Mouse (Mus musculus): ENCODE data around the gene Pitpna. TPM values are rescaled to one million over a fixed set of nuclear protein-coding genes. Genes with fewer than 3 reads are reported as not detected.

The Pitpna gene
- polyA plus RNA-seq, 1 experiment = 185 TPM

GRCm38 (mm10) chr11:75653781-75654470 lies 66.0 kb downstream of the Pitpna start:
- WGBS = under 1% methylated on average over 45 of the region's 45 CpGs
- Histone ChIP-seq H3K4me1 (ENCODE audit: control insufficient read depth, insufficient read depth, insufficient read length, low read length) (peaks cover 40% of the 10 kb centered on the region), H3K27me3 (ENCODE audit: control insufficient read depth, insufficient read depth, low read length) (no peaks in the 10 kb centered on the region), H3K27ac (ENCODE audit: insufficient read depth, low read depth, low read length) (peak overlapping the region; percentile 87), H3K36me3 (ENCODE audit: control insufficient read depth, insufficient read depth, low read length) (peaks cover 6% of the 10 kb centered on the region; the same call in 1 of the 2 replicates), H3K4me3 (ENCODE audit: low read depth, low read length) (peak overlapping the region; percentile 68)
- TF ChIP-seq POLR2A (IDR thresholded peaks at IDR 0.05; ENCODE audit: low read depth, low read length) (no peak; the same call in 1 of the 2 replicates), CTCF (IDR thresholded peaks at IDR 0.05; ENCODE audit: extremely low read depth, insufficient read length, insufficient replicate concordance, low read depth, low read length) (no peak)

GRCm38 (mm10) chr11:75654471-75655390 lies 66.8 kb downstream of the Pitpna start:
- 42% methylated on average over 25 of the region's 25 CpGs for WGBS
- TF ChIP-seq POLR2A (IDR thresholded peaks at IDR 0.05; ENCODE audit: low read depth, low read length) = no peak
- TF ChIP-seq CTCF (IDR thresholded peaks at IDR 0.05; ENCODE audit: extremely low read depth, insufficient read length, insufficient replicate concordance, low read depth, low read length) = no peak
- peaks cover 40% of the 10 kb centered on the region for H3K4me1 ChIP-seq (ENCODE audit: control insufficient read depth, insufficient read depth, insufficient read length, low read length)

GRCm38 (mm10) chr11:75655621-75656545 lies 68.0 kb downstream of the Pitpna start:
- TF ChIP-seq POLR2A (IDR thresholded peaks at IDR 0.05; ENCODE audit: low read depth, low read length) (peak; percentile 34), CTCF (IDR thresholded peaks at IDR 0.05; ENCODE audit: extremely low read depth, insufficient read length, insufficient replicate concordance, low read depth, low read length) (no peak)
- peak overlapping the region; percentile 84 for H3K27ac ChIP-seq (ENCODE audit: insufficient read depth, low read depth, low read length)
- peaks cover 38% of the 10 kb centered on the region for H3K4me1 ChIP-seq (ENCODE audit: control insufficient read depth, insufficient read depth, insufficient read length, low read length)
- H3K4me3 ChIP-seq (ENCODE audit: low read depth, low read length) = peak overlapping the region; percentile 97
- H3K27me3 ChIP-seq (ENCODE audit: control insufficient read depth, insufficient read depth, low read length) = no peaks in the 10 kb centered on the region
- 2% methylated on average over 78 of the region's 78 CpGs for WGBS
- H3K36me3 ChIP-seq (ENCODE audit: control insufficient read depth, insufficient read depth, low read length) = peaks cover 17% of the 10 kb centered on the region

More at GRCm38 (mm10) chr11:75654471-75655390, 66.8 kb downstream of the Pitpna start:
- Histone ChIP-seq H3K27ac (ENCODE audit: insufficient read depth, low read depth, low read length) (peak overlapping the region; percentile 84), H3K27me3 (ENCODE audit: control insufficient read depth, insufficient read depth, low read length) (no peaks in the 10 kb centered on the region), H3K4me3 (ENCODE audit: low read depth, low read length) (peak overlapping the region; percentile 68), H3K36me3 (ENCODE audit: control insufficient read depth, insufficient read depth, low read length) (peaks cover 7% of the 10 kb centered on the region; the same call in 1 of the 2 replicates)

- TF ChIP-seq CTCF (IDR thresholded peaks at IDR 0.05; ENCODE audit: extremely low read depth, insufficient read length, insufficient replicate concordance, low read depth, low read length) = no peak
- no peak for TF ChIP-seq POLR2A (IDR thresholded peaks at IDR 0.05; ENCODE audit: low read depth, low read length)
- H3K4me3 ChIP-seq (ENCODE audit: low read depth, low read length) = peak overlapping the region; percentile 97
- WGBS = 47% methylated on average over 19 of the region's 20 CpGs
- 0 out of 2 replicates have a peak overlapping the region, but pooled peaks have one; percentile 84 for H3K27ac ChIP-seq (ENCODE audit: insufficient read depth, low read depth, low read length)
- H3K27me3 ChIP-seq (ENCODE audit: control insufficient read depth, insufficient read depth, low read length) = no peaks in the 10 kb centered on the region
- H3K36me3 ChIP-seq (ENCODE audit: control insufficient read depth, insufficient read depth, low read length) = peaks cover 26% of the 10 kb centered on the region
- H3K4me1 ChIP-seq (ENCODE audit: control insufficient read depth, insufficient read depth, insufficient read length, low read length) = peaks cover 34% of the 10 kb centered on the region
Observed at GRCm38 (mm10) chr11:75656621-75657590, 69.0 kb downstream of the Pitpna start.

GRCm38 (mm10) chr11:75657841-75658240 lies 69.9 kb downstream of the Pitpna start:
- Histone ChIP-seq H3K27me3 (ENCODE audit: control insufficient read depth, insufficient read depth, low read length) (no peaks in the 10 kb centered on the region), H3K27ac (ENCODE audit: insufficient read depth, low read depth, low read length) (no peak overlapping the region), H3K4me3 (ENCODE audit: low read depth, low read length) (no peak overlapping the region), H3K4me1 (ENCODE audit: control insufficient read depth, insufficient read depth, insufficient read length, low read length) (peaks cover 28% of the 10 kb centered on the region), H3K36me3 (ENCODE audit: control insufficient read depth, insufficient read depth, low read length) (peaks cover 33% of the 10 kb centered on the region)
- TF ChIP-seq CTCF (IDR thresholded peaks at IDR 0.05; ENCODE audit: extremely low read depth, insufficient read length, insufficient replicate concordance, low read depth, low read length) (no peak), POLR2A (IDR thresholded peaks at IDR 0.05; ENCODE audit: low read depth, low read length) (no peak)

Measured in small intestine, adult 2 months (tissue).